Mouse (Mus musculus): Measurements from ENCODE around the gene Slc2a2. TPM values are rescaled to one million over a fixed set of nuclear protein-coding genes. Genes with fewer than 3 reads are reported as not detected.

The Slc2a2 gene
- polyA plus RNA-seq, 1 experiment: 63.9 TPM

- WGBS: 67% methylated on average over 1 of the region's 1 CpGs
- Histone ChIP-seq H3K36me3 (ENCODE audit: control insufficient read depth, insufficient read depth, low read length) (peaks cover 46% of the 10 kb centered on the region), H3K27me3 (ENCODE audit: control insufficient read depth, insufficient read depth, low read length) (no peaks in the 10 kb centered on the region), H3K4me3 (ENCODE audit: low read depth, low read length) (no peak overlapping the region), H3K27ac (ENCODE audit: insufficient read depth, low read depth, low read length) (no peak overlapping the region), H3K4me1 (ENCODE audit: control insufficient read depth, insufficient read depth, insufficient read length, low read length) (peaks cover 7% of the 10 kb centered on the region; the same call in 1 of the 2 replicates)
- TF ChIP-seq CTCF (IDR thresholded peaks at IDR 0.05; ENCODE audit: extremely low read depth, insufficient read length, insufficient replicate concordance, low read depth, low read length): peak; percentile 3; the same call in 1 of the 2 replicates
- no peak for TF ChIP-seq POLR2A (IDR thresholded peaks at IDR 0.05; ENCODE audit: low read depth, low read length)
Observed at GRCm38 (mm10) chr3:28709740-28710139, 12.0 kb downstream of the Slc2a2 start.

DNA sequence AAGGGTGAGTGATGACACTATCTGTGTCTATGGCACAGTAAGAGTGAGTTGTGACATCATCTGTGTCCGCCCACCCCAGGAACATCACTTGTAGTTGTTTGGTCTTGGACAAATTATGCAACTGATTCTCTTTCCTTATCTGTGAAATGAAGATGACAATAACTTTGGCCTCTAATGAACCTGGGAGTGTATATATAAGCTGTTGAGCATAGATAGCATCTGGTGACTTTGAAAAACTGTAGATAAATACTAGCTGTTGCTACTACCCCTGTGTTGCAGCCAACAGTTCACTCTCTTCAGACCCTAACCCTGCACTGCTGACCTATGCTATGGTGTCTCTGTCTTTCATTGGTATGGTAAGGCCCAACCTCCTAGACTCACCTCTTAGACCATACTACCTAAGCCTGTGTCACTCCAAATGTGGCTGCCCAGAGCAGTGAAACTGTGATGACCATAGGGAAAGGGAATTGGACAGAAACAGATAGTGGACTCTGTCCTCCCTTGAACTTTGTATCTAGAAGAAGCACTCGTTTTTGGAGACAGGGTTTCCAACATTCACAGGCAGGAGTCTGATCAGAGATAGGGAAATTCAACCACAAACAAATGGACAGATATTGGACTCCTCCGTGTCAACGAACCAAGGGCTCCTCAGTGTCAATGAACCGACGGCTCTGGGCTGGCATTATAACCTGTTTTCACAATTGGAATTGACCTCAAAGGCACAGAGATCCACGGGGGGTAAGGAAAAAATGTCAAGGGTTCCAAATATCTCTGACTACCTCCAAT lies 16.4 kb downstream of the Slc2a2 start:
- Histone ChIP-seq H3K27ac (ENCODE audit: insufficient read depth, low read depth, low read length) (peak overlapping the region; percentile 29), H3K4me1 (ENCODE audit: control insufficient read depth, insufficient read depth, insufficient read length, low read length) (peaks cover 6% of the 10 kb centered on the region; the same call in 1 of the 2 replicates), H3K4me3 (ENCODE audit: low read depth, low read length) (no peak overlapping the region), H3K27me3 (ENCODE audit: control insufficient read depth, insufficient read depth, low read length) (no peaks in the 10 kb centered on the region), H3K36me3 (ENCODE audit: control insufficient read depth, insufficient read depth, low read length) (peaks cover 44% of the 10 kb centered on the region)
- TF ChIP-seq POLR2A (IDR thresholded peaks at IDR 0.05; ENCODE audit: low read depth, low read length) (no peak), CTCF (IDR thresholded peaks at IDR 0.05; ENCODE audit: extremely low read depth, insufficient read length, insufficient replicate concordance, low read depth, low read length) (no peak)
- WGBS: 74% methylated on average over 7 of the region's 7 CpGs

DNA sequence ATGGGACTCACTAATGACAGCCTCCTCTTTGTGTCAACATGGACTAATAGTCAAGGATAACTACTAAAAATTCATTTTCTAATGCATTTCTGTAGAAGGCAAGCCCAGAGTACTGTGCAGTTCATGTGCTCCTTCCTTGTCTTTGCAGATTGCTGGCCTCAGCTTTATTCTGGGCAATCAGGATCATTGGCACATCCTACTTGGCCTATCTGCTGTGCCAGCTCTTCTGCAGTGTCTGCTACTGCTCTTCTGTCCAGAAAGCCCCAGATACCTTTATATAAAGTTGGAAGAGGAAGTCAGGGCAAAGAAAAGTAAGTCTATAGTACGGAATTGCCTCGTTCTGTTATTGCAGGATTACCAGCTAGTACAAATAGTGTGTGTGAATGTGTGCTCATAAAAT lies 20.8 kb downstream of the Slc2a2 start:
- H3K27ac ChIP-seq (ENCODE audit: insufficient read depth, low read depth, low read length): 0 out of 2 replicates have a peak overlapping the region, but pooled peaks have one; percentile 2
- TF ChIP-seq CTCF (IDR thresholded peaks at IDR 0.05; ENCODE audit: extremely low read depth, insufficient read length, insufficient replicate concordance, low read depth, low read length) (no peak), POLR2A (IDR thresholded peaks at IDR 0.05; ENCODE audit: low read depth, low read length) (no peak)
- H3K27me3 ChIP-seq (ENCODE audit: control insufficient read depth, insufficient read depth, low read length): no peaks in the 10 kb centered on the region
- peaks cover 6% of the 10 kb centered on the region; the same call in 1 of the 2 replicates for H3K4me1 ChIP-seq (ENCODE audit: control insufficient read depth, insufficient read depth, insufficient read length, low read length)
- peaks cover 34% of the 10 kb centered on the region for H3K36me3 ChIP-seq (ENCODE audit: control insufficient read depth, insufficient read depth, low read length)
- 77% methylated on average over 2 of the region's 2 CpGs for WGBS
- no peak overlapping the region for H3K4me3 ChIP-seq (ENCODE audit: low read depth, low read length)

- no peak overlapping the region for H3K4me3 ChIP-seq (ENCODE audit: low read depth, low read length)
- TF ChIP-seq POLR2A (IDR thresholded peaks at IDR 0.05; ENCODE audit: low read depth, low read length) (no peak), CTCF (IDR thresholded peaks at IDR 0.05; ENCODE audit: extremely low read depth, insufficient read length, insufficient replicate concordance, low read depth, low read length) (no peak)
- H3K27me3 ChIP-seq (ENCODE audit: control insufficient read depth, insufficient read depth, low read length): no peaks in the 10 kb centered on the region
- H3K36me3 ChIP-seq (ENCODE audit: control insufficient read depth, insufficient read depth, low read length): peaks cover 32% of the 10 kb centered on the region
- H3K27ac ChIP-seq (ENCODE audit: insufficient read depth, low read depth, low read length): peak overlapping the region; percentile 92
- peaks cover 8% of the 10 kb centered on the region; the same call in 1 of the 2 replicates for H3K4me1 ChIP-seq (ENCODE audit: control insufficient read depth, insufficient read depth, insufficient read length, low read length)
- 39% methylated on average over 5 of the region's 5 CpGs for WGBS
Observed at GRCm38 (mm10) chr3:28721218-28721617, 23.5 kb downstream of the Slc2a2 start.

DNA sequence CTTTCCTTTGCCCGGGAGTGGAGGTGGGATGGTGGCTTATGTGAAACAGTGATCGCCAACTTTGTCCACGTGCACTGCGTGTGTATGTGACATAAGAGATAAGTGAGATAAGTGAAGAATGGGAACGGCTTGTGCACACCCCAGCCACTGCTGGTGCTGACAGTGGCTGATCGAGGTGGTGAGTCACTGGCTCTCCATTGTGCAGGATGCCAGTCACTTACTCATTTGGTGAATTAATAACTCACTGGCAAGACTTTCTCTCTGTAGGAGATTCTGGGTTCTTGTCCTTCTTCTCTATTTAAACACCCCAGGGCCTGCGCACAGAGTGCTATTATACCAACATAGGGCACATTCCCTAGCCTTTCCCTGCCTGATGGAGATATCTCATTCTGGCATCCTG lies 24.1 kb downstream of the Slc2a2 start:
- peak overlapping the region; percentile 92 for H3K27ac ChIP-seq (ENCODE audit: insufficient read depth, low read depth, low read length)
- WGBS: 26% methylated on average over 7 of the region's 7 CpGs

DNA sequence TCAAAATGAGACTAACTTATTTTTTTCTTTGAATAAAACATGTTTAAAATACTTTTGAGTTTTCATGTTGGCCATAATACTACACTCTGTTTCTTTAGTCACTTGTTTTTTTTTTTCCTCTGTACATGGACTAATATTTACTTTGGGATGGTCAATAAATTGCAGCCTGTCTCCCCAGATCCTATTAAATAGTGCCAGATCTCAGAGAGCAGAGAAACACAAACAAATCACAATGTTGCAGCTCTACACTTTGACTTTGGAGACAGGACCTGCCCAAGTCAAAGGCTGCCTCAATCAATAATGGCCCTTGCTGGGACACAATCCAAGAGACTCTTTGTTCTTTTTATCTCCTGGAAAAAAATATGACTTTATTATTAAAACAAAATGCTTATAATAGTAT lies 24.8 kb downstream of the Slc2a2 start:
- no peaks in the 10 kb centered on the region for H3K27me3 ChIP-seq (ENCODE audit: control insufficient read depth, insufficient read depth, low read length)
- no peak overlapping the region for H3K27ac ChIP-seq (ENCODE audit: insufficient read depth, low read depth, low read length)
- no peak overlapping the region for H3K4me3 ChIP-seq (ENCODE audit: low read depth, low read length)
- H3K4me1 ChIP-seq (ENCODE audit: control insufficient read depth, insufficient read depth, insufficient read length, low read length): peaks cover 6% of the 10 kb centered on the region; the same call in 1 of the 2 replicates
- TF ChIP-seq CTCF (IDR thresholded peaks at IDR 0.05; ENCODE audit: extremely low read depth, insufficient read length, insufficient replicate concordance, low read depth, low read length) (no peak), POLR2A (IDR thresholded peaks at IDR 0.05; ENCODE audit: low read depth, low read length) (no peak)
- H3K36me3 ChIP-seq (ENCODE audit: control insufficient read depth, insufficient read depth, low read length): peaks cover 36% of the 10 kb centered on the region

More for the DNA sequence above, 24.1 kb downstream of the Slc2a2 start:
- TF ChIP-seq CTCF (IDR thresholded peaks at IDR 0.05; ENCODE audit: extremely low read depth, insufficient read length, insufficient replicate concordance, low read depth, low read length) (no peak), POLR2A (IDR thresholded peaks at IDR 0.05; ENCODE audit: low read depth, low read length) (no peak)
- Histone ChIP-seq H3K4me3 (ENCODE audit: low read depth, low read length) (no peak overlapping the region), H3K36me3 (ENCODE audit: control insufficient read depth, insufficient read depth, low read length) (peaks cover 36% of the 10 kb centered on the region), H3K4me1 (ENCODE audit: control insufficient read depth, insufficient read depth, insufficient read length, low read length) (peaks cover 8% of the 10 kb centered on the region; the same call in 1 of the 2 replicates), H3K27me3 (ENCODE audit: control insufficient read depth, insufficient read depth, low read length) (no peaks in the 10 kb centered on the region)

- no peak overlapping the region for H3K4me3 ChIP-seq (ENCODE audit: low read depth, low read length)
- H3K27ac ChIP-seq (ENCODE audit: insufficient read depth, low read depth, low read length): peak overlapping the region; percentile 24; the same call in 1 of the 2 replicates
- H3K36me3 ChIP-seq (ENCODE audit: control insufficient read depth, insufficient read depth, low read length): peaks cover 38% of the 10 kb centered on the region
- peak; percentile 27; the same call in 1 of the 2 replicates for TF ChIP-seq CTCF (IDR thresholded peaks at IDR 0.05; ENCODE audit: extremely low read depth, insufficient read length, insufficient replicate concordance, low read depth, low read length)
- TF ChIP-seq POLR2A (IDR thresholded peaks at IDR 0.05; ENCODE audit: low read depth, low read length): no peak
- no peaks in the 10 kb centered on the region for H3K27me3 ChIP-seq (ENCODE audit: control insufficient read depth, insufficient read depth, low read length)
- 72% methylated on average over 6 of the region's 6 CpGs for WGBS
- peaks cover 2% of the 10 kb centered on the region; the same call in 1 of the 2 replicates for H3K4me1 ChIP-seq (ENCODE audit: control insufficient read depth, insufficient read depth, insufficient read length, low read length)
Observed at GRCm38 (mm10) chr3:28723534-28723933, 25.8 kb downstream of the Slc2a2 start.

All from small intestine, adult 2 months (tissue).